Mouse (Mus musculus) limb, embryonic 10.5 days (tissue): ENCODE data around the gene Mpp5. TPM values are rescaled to one million over a fixed set of nuclear protein-coding genes. Genes with fewer than 3 reads are reported as not detected.

ENCODE experiments used
- DNase-seq: peaks from one replicate; pipeline ENCODE4 v3.0.0-alpha.2; 2017; ENCODE audit warnings: low spot score
- H3K27ac ChIP-seq: fragments of 300-500 bp; sonication (generic); 2 replicates; pipeline ENCODE4 v1.5.1; 2016; ENCODE audit warnings: mild to moderate bottlenecking
- H3K27me3 ChIP-seq: fragments of 300-500 bp; sonication (generic); 2 replicates; pipeline ENCODE4 v1.6.1; 2016; ENCODE audit warnings: low read depth, mild to moderate bottlenecking; ENCODE audit not compliant: poor library complexity, severe bottlenecking
- H3K36me3 ChIP-seq: fragments of 300-500 bp; sonication (generic); 2 replicates; pipeline ENCODE4 v1.6.1; 2016; ENCODE audit warnings: mild to moderate bottlenecking, moderate library complexity
- H3K4me1 ChIP-seq: fragments of 300-500 bp; sonication (generic); 2 replicates; pipeline ENCODE4 v1.6.1; 2016
- H3K4me3 ChIP-seq: fragments of 300-500 bp; sonication (generic); 2 replicates; pipeline ENCODE4 v1.5.1; 2016; ENCODE audit warnings: mild to moderate bottlenecking, moderate library complexity
- H3K9me3 ChIP-seq: fragments of 300-500 bp; sonication (generic); replicated peaks from 2 replicates; pipeline ENCODE4 v1.6.1; 2016; ENCODE audit warnings: mild to moderate bottlenecking
- WGBS: fragments of 180-500 bp; shearing (Covaris S2); methylation state at CpG from one replicate; pipeline ENCODE4 v1.1.7; 2016; 5-methylcytosine and 5-hydroxymethylcytosine counted together
- polyA plus RNA-seq: library from polyadenylated mRNA; unstranded; fragments of >200 nt; fragmentation: Nextera tagmentation; extraction: Ambion mirVana; gene quantifications from 2 replicates; pipeline ENCODE4 v1.2.1, GENCODE M21; 2016

The Mpp5 gene
- polyA plus RNA-seq, result 21.2 and 25.0 TPM in 2 replicates

- peak; percentile 96 for DNase-seq
- H3K4me3 ChIP-seq, result peak within 1 kb of the TSS; percentile 91
- WGBS, result 1% methylated on average over 94 of the region's 98 CpGs
These were observed at the start of gene Mpp5 for GRCm38 (mm10) chr12:78748557-78749377. TSS of gene Mpp5 (plus strand) at chr12:78748907.

GRCm38 (mm10) chr12:78717783-78718182, 30.9 kb upstream of the Mpp5 start:
- no peaks in the 10 kb centered on the region for H3K27me3 ChIP-seq
- no peak overlapping the region for H3K4me3 ChIP-seq
- H3K9me3 ChIP-seq, result no peaks in the 10 kb centered on the region
- 83% methylated on average over 2 of the region's 2 CpGs for WGBS
- DNase-seq, result no peak
- H3K36me3 ChIP-seq, result no peaks in the 10 kb centered on the region
- no peaks in the 10 kb centered on the region for H3K4me1 ChIP-seq
- H3K27ac ChIP-seq, result no peak overlapping the region

More at GRCm38 (mm10) chr12:78748557-78749377, at the start of gene Mpp5:
- peak within 1 kb of the TSS; percentile 97 for H3K27ac ChIP-seq
- no peaks in the 10 kb centered on the region for H3K36me3 ChIP-seq
- H3K4me1 ChIP-seq, result peaks cover 10% of the 10 kb centered on the region
- no peaks in the 10 kb centered on the region for H3K9me3 ChIP-seq
- 0 out of 2 replicates have a peak, but pooled peaks cover 3% of the 10 kb centered on the region for H3K27me3 ChIP-seq

- no peaks in the 10 kb centered on the region for H3K4me1 ChIP-seq
- no peaks in the 10 kb centered on the region for H3K27me3 ChIP-seq
- no peaks in the 10 kb centered on the region for H3K9me3 ChIP-seq
- no peak for DNase-seq
- no peak overlapping the region for H3K27ac ChIP-seq
- H3K4me3 ChIP-seq, result no peak overlapping the region
- no peaks in the 10 kb centered on the region for H3K36me3 ChIP-seq
- 73% methylated on average over 4 of the region's 4 CpGs for WGBS
These were observed 21.0 kb upstream of the Mpp5 start for GRCm38 (mm10) chr12:78727723-78728122.

GRCm38 (mm10) chr12:78739633-78740032, 9.1 kb upstream of the Mpp5 start:
- DNase-seq, result no peak

GRCm38 (mm10) chr12:78740289-78740688, 8.4 kb upstream of the Mpp5 start:
- no peak overlapping the region for H3K27ac ChIP-seq
- no peak for DNase-seq
- H3K27me3 ChIP-seq, result no peaks in the 10 kb centered on the region
- no peaks in the 10 kb centered on the region for H3K36me3 ChIP-seq
- no peaks in the 10 kb centered on the region for H3K4me1 ChIP-seq
- WGBS, result 96% methylated on average over 2 of the region's 2 CpGs
- no peaks in the 10 kb centered on the region for H3K9me3 ChIP-seq
- no peak overlapping the region for H3K4me3 ChIP-seq

More at GRCm38 (mm10) chr12:78739633-78740032, 9.1 kb upstream of the Mpp5 start:
- H3K36me3 ChIP-seq, result no peaks in the 10 kb centered on the region
- no peaks in the 10 kb centered on the region for H3K4me1 ChIP-seq
- no peak overlapping the region for H3K27ac ChIP-seq
- 58% methylated on average over 2 of the region's 2 CpGs for WGBS
- no peak overlapping the region for H3K4me3 ChIP-seq
- H3K9me3 ChIP-seq, result no peaks in the 10 kb centered on the region
- H3K27me3 ChIP-seq, result no peaks in the 10 kb centered on the region

- Histone ChIP-seq H3K4me1 (peaks cover 10% of the 10 kb centered on the region), H3K9me3 (no peaks in the 10 kb centered on the region), H3K4me3 (no peak overlapping the region), H3K27ac (no peak overlapping the region), H3K27me3 (0 out of 2 replicates have a peak, but pooled peaks cover 3% of the 10 kb centered on the region), H3K36me3 (no peaks in the 10 kb centered on the region)
- DNase-seq, result no peak
- 78% methylated on average over 6 of the region's 6 CpGs for WGBS
These were observed 2.5 kb upstream of the Mpp5 start for GRCm38 (mm10) chr12:78746226-78746625.

GRCm38 (mm10) chr12:78747406-78747805, 1.3 kb upstream of the Mpp5 start:
- H3K4me3 ChIP-seq, result no peak overlapping the region
- no peak overlapping the region for H3K27ac ChIP-seq
- H3K9me3 ChIP-seq, result no peaks in the 10 kb centered on the region
- whole genome bisulfite sequencing, result 57% methylated on average over 1 of the region's 1 CpGs
- DNase-seq, result no peak
- H3K27me3 ChIP-seq, result 0 out of 2 replicates have a peak, but pooled peaks cover 3% of the 10 kb centered on the region
- peaks cover 10% of the 10 kb centered on the region for H3K4me1 ChIP-seq
- H3K36me3 ChIP-seq, result no peaks in the 10 kb centered on the region

GRCm38 (mm10) chr12:78748113-78748512, 594 bp upstream of the Mpp5 start:
- Histone ChIP-seq H3K27ac (peak overlapping the region; percentile 97), H3K4me1 (peaks cover 10% of the 10 kb centered on the region), H3K9me3 (no peaks in the 10 kb centered on the region), H3K4me3 (peak overlapping the region; percentile 91), H3K27me3 (0 out of 2 replicates have a peak, but pooled peaks cover 3% of the 10 kb centered on the region), H3K36me3 (no peaks in the 10 kb centered on the region)
- WGBS, result 0% methylated on average over 10 of the region's 10 CpGs
- DNase-seq, result no peak

- Histone ChIP-seq H3K36me3 (no peaks in the 10 kb centered on the region), H3K4me1 (peaks cover 10% of the 10 kb centered on the region), H3K27me3 (0 out of 2 replicates have a peak, but pooled peaks cover 3% of the 10 kb centered on the region), H3K4me3 (peak overlapping the region; percentile 91), H3K27ac (peak overlapping the region; percentile 97), H3K9me3 (no peaks in the 10 kb centered on the region)
- DNase-seq, result peak; percentile 76
- WGBS, result under 1% methylated on average over 25 of the region's 25 CpGs
These were observed 683 bp downstream of the Mpp5 start for GRCm38 (mm10) chr12:78749378-78749801.

GRCm38 (mm10) chr12:78761979-78762378, 13.3 kb downstream of the Mpp5 start:
- Histone ChIP-seq H3K4me3 (no peak overlapping the region), H3K27me3 (no peaks in the 10 kb centered on the region), H3K27ac (no peak overlapping the region), H3K4me1 (no peaks in the 10 kb centered on the region), H3K9me3 (no peaks in the 10 kb centered on the region), H3K36me3 (no peaks in the 10 kb centered on the region)
- DNase-seq, result no peak

GRCm38 (mm10) chr12:78769031-78769713, 20.5 kb downstream of the Mpp5 start:
- no peak overlapping the region for H3K4me3 ChIP-seq
- H3K27ac ChIP-seq, result no peak overlapping the region
- H3K9me3 ChIP-seq, result no peaks in the 10 kb centered on the region
- WGBS, result 85% methylated on average over 6 of the region's 6 CpGs
- peaks cover 3% of the 10 kb centered on the region; the same call in 1 of the 2 replicates for H3K36me3 ChIP-seq
- no peaks in the 10 kb centered on the region for H3K4me1 ChIP-seq
- no peak for DNase-seq
- no peaks in the 10 kb centered on the region for H3K27me3 ChIP-seq

- H3K36me3 ChIP-seq, result peaks cover 3% of the 10 kb centered on the region; the same call in 1 of the 2 replicates
- no peak for DNase-seq
- H3K4me1 ChIP-seq, result no peaks in the 10 kb centered on the region
- no peaks in the 10 kb centered on the region for H3K27me3 ChIP-seq
- 89% methylated on average over 2 of the region's 2 CpGs for WGBS
- no peak overlapping the region for H3K27ac ChIP-seq
- no peak overlapping the region for H3K4me3 ChIP-seq
- no peaks in the 10 kb centered on the region for H3K9me3 ChIP-seq
These were observed 24.5 kb downstream of the Mpp5 start for GRCm38 (mm10) chr12:78773211-78773610.

GRCm38 (mm10) chr12:78777916-78778315, 29.2 kb downstream of the Mpp5 start:
- Histone ChIP-seq H3K27me3 (no peaks in the 10 kb centered on the region), H3K9me3 (no peaks in the 10 kb centered on the region), H3K4me3 (no peak overlapping the region), H3K36me3 (peaks cover 3% of the 10 kb centered on the region; the same call in 1 of the 2 replicates), H3K4me1 (no peaks in the 10 kb centered on the region), H3K27ac (no peak overlapping the region)
- DNase-seq, result no peak
- WGBS, result 53% methylated on average over 2 of the region's 2 CpGs
